In the genomic region with DNA sequence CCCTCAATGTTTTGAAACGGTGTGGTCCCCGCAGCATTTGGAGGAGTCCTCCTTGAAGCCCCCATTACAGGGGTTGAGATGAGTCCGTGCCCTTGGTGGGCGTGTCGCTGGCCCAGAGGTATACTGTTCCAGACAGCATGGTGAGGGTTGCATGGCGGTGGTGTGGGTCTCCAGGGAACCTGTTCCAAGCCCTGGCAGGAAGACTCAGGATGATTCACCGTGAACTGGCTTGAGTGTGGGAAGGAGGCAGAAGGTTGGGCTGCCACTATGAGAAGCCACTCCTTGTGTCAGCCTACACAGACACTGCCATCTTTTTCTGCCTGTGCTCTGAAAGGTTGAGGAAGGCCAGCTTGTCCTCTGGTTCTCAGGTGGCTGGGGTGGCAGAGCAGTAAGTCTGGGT, we compare ENCODE assay signal across 19 mouse cellular contexts.
"Had no signal": no experiment of that assay in that cellular context is flagged by ENCODE, and none has a peak within 500 bp of the region (broad histone marks: within the 10 kb centered on the region; RNA-seq: fewer than 3 reads in every experiment).

No protein-coding gene starts in this region.

- H3K4me2 ChIP-seq: kidney, embryonic 15.5 days; limb, embryonic 12.5 days; limb, embryonic 15.5 days; liver, embryonic 11.5 days; lung, embryonic 14.5 days; midbrain, embryonic 13.5 days; stomach, embryonic 15.5 days had no signal

- ATAC-seq: liver, postnatal 0 days; lung, postnatal 0 days; midbrain, embryonic 13.5 days; midbrain, embryonic 16.5 days had no signal

- H3K9ac ChIP-seq: kidney, embryonic 15.5 days; limb, embryonic 12.5 days; limb, embryonic 15.5 days; liver, embryonic 14.5 days; liver, postnatal 0 days; lung, embryonic 14.5 days; midbrain, embryonic 13.5 days; stomach, embryonic 15.5 days had no signal

- H3K36me3 ChIP-seq: kidney, embryonic 15.5 days; limb, embryonic 12.5 days; limb, embryonic 15.5 days; midbrain, embryonic 10.5 days; midbrain, embryonic 13.5 days; stomach, embryonic 15.5 days had no signal

- H3K27ac ChIP-seq: kidney, embryonic 15.5 days; limb, embryonic 12.5 days; limb, embryonic 15.5 days; liver, embryonic 14.5 days; midbrain, embryonic 10.5 days; midbrain, embryonic 13.5 days; stomach, embryonic 15.5 days had no signal

- H3K27me3 ChIP-seq: midbrain, embryonic 13.5 days; stomach, embryonic 15.5 days had no signal

- H3K9me3 ChIP-seq: kidney, embryonic 15.5 days; limb, embryonic 12.5 days; limb, embryonic 15.5 days; megakaryocyte, embryonic 14.5 days; midbrain, embryonic 10.5 days; midbrain, embryonic 13.5 days; stomach, embryonic 15.5 days had no signal

- DNase-seq: kidney, adult 8-10 months; kidney, postnatal 10 days; kidney, postnatal 4 days; left cerebral cortex, postnatal 4 days; liver, postnatal 0 days; lung, embryonic 14.5 days; lung, postnatal 36 days; thymus, postnatal 25 days had no signal

- H3K4me3 ChIP-seq: kidney, embryonic 15.5 days; limb, embryonic 12.5 days; limb, embryonic 15.5 days; megakaryocyte, embryonic 14.5 days; midbrain, embryonic 10.5 days; midbrain, embryonic 13.5 days; stomach, embryonic 15.5 days had no signal
